Mouse (Mus musculus) heart, postnatal 36 days (tissue): ENCODE results near the gene Rab5if. TPM values are rescaled to one million over a fixed set of nuclear protein-coding genes. Genes with fewer than 3 reads are reported as not detected.
"Not testable (repeated sequence)": the region's sequence is repeated elsewhere in the genome, so short reads cannot be mapped to it uniquely, and the experiment has no call there.

Experiments used
- DNase-seq, 2 experiments: peaks; one replicate each; pipeline ENCODE4 v3.0.0; 2021 to 2022
- intact Hi-C: fragments of 180-260 bp; cut with DNase I; formaldehyde crosslinking; loops from one replicate; pipeline ENCODE4 v1.15.1; 2025
- total RNA-seq, 2 experiments: library from RNA; stranded (reverse); gene quantifications; 2 replicates each; pipeline ENCODE4 v1.2.3; 2021

The Rab5if gene
- total RNA-seq: 100 to 1,000 TPM; 114 to 123 TPM

- peak; percentile 98 to 99 for DNase-seq
- intact Hi-C loops: loop anchor here (5.0 kb wide), 1 partner anchor 316 kb away; the partner anchor contains the start of gene Aar2
These were observed at the start of gene Rab5if for GRCm38 (mm10) chr2:156862772-156863486. Gene Rab5if, plus strand, starts transcription at chr2:156863128.

- intact Hi-C loops: loop anchor here (5.0 kb wide), 1 partner anchor 278 kb away; no protein-coding TSS in a partner anchor
- no peak for DNase-seq
These were observed 48.6 kb upstream of the Rab5if start for GRCm38 (mm10) chr2:156814344-156814801.

- intact Hi-C loops: loop anchor here (5.0 kb wide), 1 partner anchor 277 kb away; no protein-coding TSS in a partner anchor
- no peak for DNase-seq
These were observed 48.0 kb upstream of the Rab5if start for GRCm38 (mm10) chr2:156814893-156815292.

GRCm38 (mm10) chr2:156815412-156815811, 47.5 kb upstream of the Rab5if start:
- DNase-seq: no peak
- intact Hi-C loops: no loop called here

GRCm38 (mm10) chr2:156816116-156816515, 46.8 kb upstream of the Rab5if start:
- DNase-seq: no peak
- intact Hi-C loops: no loop called here

- intact Hi-C loops, DNase-seq: not testable (repeated sequence)
These were observed 37.8 kb upstream of the Rab5if start for GRCm38 (mm10) chr2:156825128-156825527.

- DNase-seq: no peak
- intact Hi-C loops: no loop called here
These were observed 28.6 kb upstream of the Rab5if start for GRCm38 (mm10) chr2:156834336-156834735.

GRCm38 (mm10) chr2:156838839-156839238, 24.1 kb upstream of the Rab5if start:
- no peak for DNase-seq
- intact Hi-C loops: no loop called here

DNA sequence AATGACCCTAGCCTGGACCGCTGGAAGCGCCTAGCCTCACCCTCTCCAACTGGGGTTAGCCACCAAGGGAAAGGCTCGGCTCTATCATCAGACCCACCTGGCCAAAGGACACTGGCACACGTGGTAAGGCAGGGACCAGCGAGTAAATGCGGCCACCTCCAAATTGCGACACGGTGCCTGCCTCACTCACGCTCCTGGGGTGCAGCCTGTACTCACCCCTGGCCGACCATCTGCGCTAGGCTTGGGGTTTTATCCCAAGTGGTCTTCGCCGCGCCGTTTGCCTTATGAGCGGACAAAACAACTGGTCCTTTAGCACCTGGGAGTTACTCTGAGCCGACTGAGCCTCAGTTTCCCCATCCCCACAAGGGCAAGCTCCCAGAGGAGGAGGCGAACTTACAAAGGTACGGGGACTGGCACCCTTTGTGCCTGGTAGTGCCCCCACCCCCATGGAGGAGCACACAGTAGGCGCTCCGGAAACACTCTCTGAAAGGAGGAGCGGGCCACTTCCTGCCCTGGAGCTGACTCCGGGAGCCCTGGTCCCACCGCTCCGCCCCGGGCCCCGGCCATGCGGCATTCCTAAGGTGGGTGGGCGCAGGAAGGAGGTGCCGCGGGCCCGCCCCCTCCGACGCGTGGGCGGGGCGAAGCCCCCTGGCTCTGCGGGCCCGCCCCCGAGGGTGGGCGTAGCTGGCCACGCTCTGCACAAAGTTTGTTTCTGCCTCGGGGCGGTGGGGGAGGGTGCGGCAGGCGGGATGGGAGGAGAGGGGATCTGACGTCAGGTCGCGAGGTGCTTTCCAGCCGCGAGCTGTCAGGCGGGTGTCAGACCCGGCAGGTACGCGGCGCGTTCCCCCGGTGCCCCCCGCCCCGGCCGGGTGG, 23.4 kb upstream of the Rab5if start, which contains the start of gene Tgif2:
TSS of gene Tgif2 (plus strand) at position 689 of the 873 bp plus-strand sequence.
- intact Hi-C loops: no loop called here
- peak; percentile 41 to 53 for DNase-seq

DNA sequence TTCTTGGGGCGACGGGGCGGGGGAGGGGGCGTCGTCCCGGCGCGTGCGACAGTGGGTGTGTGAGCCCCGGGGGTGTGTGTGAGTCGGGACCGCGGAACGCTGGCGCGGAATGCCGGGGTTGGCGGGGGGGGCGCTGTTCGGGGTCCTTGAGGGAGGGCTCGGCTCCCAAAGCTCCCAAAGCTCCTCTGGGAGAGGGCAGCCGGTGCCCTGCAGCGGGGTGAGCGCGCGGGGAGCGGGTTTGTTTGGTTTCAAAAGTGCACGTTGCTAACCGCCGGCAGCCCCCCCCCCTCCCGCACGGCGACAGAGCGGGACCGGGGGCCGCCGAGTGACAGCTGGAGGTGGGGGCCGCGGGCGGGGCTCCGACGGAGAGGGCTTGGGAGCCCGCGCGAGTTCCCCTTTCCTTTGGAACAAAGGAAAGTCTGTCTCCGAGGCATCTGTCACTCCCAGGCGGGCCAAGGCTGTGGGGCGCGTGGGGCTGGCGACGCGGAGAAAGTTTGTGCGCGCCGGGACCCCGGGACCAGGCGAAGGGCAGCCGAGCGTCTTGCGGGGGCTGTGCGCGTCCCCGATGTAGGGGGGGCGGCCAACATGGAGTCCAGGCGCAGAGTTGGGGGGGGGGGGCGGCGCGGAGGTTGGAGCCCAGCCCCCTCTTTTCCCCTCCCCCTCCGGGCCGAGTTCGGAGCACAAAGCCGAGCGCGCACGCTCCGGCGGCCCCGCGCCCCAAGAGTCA, 22.5 kb upstream of the Rab5if start:
- intact Hi-C loops: no loop called here
- peak; percentile 23 to 41 for DNase-seq

DNA sequence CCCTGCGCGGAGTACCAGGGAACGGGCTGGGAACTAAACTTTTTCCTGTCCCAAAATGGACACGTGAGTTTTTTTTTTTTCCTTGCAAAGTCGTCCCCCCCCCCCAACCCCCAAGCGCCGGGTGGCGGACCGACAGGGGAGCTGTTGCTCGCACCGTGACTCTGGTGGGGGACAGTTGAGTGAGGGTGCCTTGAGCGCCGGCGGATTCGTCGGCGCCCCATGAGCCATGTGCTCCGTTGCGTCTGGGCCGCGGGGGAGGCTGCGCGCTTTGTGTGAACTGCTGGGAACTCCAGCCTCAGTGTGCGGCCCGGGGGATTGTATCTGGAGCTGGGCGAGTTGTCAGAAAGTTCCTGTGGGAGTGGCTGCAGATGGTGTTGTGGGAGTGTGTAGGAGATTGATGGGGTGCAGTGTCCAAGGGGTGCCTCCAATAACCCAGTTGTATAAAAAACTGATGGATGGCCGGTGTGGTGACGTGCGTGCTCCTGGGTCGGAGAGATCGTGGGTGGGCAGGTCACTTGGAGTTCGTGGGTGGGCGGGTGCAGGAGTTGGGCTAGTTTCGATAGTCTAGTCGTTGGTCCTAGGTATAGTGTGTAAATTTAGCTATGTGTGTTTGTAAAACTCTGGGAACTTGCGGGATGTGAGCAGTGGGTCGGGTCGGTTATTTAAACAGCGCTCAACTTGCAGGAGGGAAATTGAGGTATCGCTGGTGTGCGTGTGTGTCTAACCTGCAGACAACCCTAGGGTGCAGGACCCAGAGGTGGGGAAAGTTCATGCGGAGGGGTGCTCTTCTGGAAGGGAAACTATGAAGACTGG, 21.7 kb upstream of the Rab5if start:
- intact Hi-C loops: no loop called here

GRCm38 (mm10) chr2:156841841-156842706, 20.9 kb upstream of the Rab5if start:
- DNase-seq: peak; percentile 33 to 37

More for the DNA sequence above, 21.7 kb upstream of the Rab5if start:
- peak in 1 of 2 experiments; percentile 43 for DNase-seq

GRCm38 (mm10) chr2:156842711-156843110, 20.2 kb upstream of the Rab5if start:
- no peak for DNase-seq
- intact Hi-C loops: no loop called here

More at GRCm38 (mm10) chr2:156841841-156842706, 20.9 kb upstream of the Rab5if start:
- intact Hi-C loops: no loop called here

GRCm38 (mm10) chr2:156843331-156843730, 19.6 kb upstream of the Rab5if start:
- intact Hi-C loops: no loop called here
- DNase-seq: no peak

GRCm38 (mm10) chr2:156844715-156845114, 18.2 kb upstream of the Rab5if start:
- DNase-seq: no peak
- intact Hi-C loops: no loop called here

DNA sequence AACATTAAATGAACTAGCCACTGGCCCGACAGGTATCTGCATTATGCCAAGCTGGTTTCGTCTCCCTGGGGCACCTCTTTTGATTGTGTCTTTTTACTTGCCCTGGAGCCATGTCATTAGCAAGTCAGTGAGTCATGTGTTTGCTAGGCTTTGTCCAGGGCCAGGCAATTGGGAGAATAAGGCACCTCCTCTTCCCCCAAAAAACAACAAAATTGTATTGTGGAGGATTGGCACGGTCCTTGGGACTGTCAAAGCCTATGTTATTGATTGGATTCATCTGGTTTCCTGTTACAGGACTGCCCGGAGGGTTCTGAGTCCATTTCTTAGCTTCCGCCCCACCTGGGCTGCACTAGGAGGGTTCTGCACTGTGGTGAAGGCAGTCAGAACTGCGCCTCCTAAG, 15.3 kb upstream of the Rab5if start:
- intact Hi-C loops: no loop called here
- no peak for DNase-seq

GRCm38 (mm10) chr2:156848526-156849182, 14.3 kb upstream of the Rab5if start:
- intact Hi-C loops: no loop called here
- DNase-seq: no peak

GRCm38 (mm10) chr2:156850505-156850904, 12.4 kb upstream of the Rab5if start:
- DNase-seq: no peak
- intact Hi-C loops: no loop called here
